Mouse (Mus musculus): ENCODE data around the gene Nudt8.

- no peak for TF ChIP-seq CTCF (conservative IDR thresholded peaks at IDR 0.05; ENCODE audit: insufficient read depth, insufficient read length, low read depth, low read length)
- TF ChIP-seq POLR2A (IDR thresholded peaks at IDR 0.05; ENCODE audit: low read depth, low read length), result no peak
These were observed 44.6 kb upstream of the Nudt8 start for GRCm38 (mm10) chr19:3955804-3956203.
